Mouse (Mus musculus) 416B (cell line): ENCODE measurements at regions not wholly inside any gene's neighbourhood (a gene's known extent, or its start where the extent isn't known, plus 50 kb on each side); places are given as distances from the start of the nearest gene placed in this dataset.

Source experiments
- DNase-seq: peaks from one replicate; pipeline ENCODE4 v3.0.0; 2011; ENCODE audit warnings: low read depth

- DNase-seq, result no peak
These were observed 583.8 kb upstream of the Brinp3 start for GRCm38 (mm10) chr1:145910637-145911369.

GRCm38 (mm10) chr1:145935798-145936197, 558.8 kb upstream of the Brinp3 start:
- DNase-seq, result no peak

- DNase-seq, result peak; percentile 49
These were observed 536.8 kb upstream of the Brinp3 start for GRCm38 (mm10) chr1:145957762-145958161.

GRCm38 (mm10) chr1:145962303-145962702, 532.3 kb upstream of the Brinp3 start:
- no peak for DNase-seq

- no peak for DNase-seq
These were observed 526.5 kb upstream of the Brinp3 start for GRCm38 (mm10) chr1:145968026-145968425.

GRCm38 (mm10) chr1:145972416-145972815, 522.1 kb upstream of the Brinp3 start:
- DNase-seq, result no peak

GRCm38 (mm10) chr1:146002010-146002409, 492.6 kb upstream of the Brinp3 start:
- DNase-seq, result no peak

- DNase-seq, result no peak
These were observed 479.5 kb upstream of the Brinp3 start for GRCm38 (mm10) chr1:146015075-146015474.

GRCm38 (mm10) chr1:146026660-146027059, 467.9 kb upstream of the Brinp3 start:
- peak; percentile 28 for DNase-seq

- no peak for DNase-seq
These were observed 466.9 kb upstream of the Brinp3 start for GRCm38 (mm10) chr1:146027650-146028049.

- DNase-seq, result peak; percentile 73
These were observed 462.2 kb upstream of the Brinp3 start for GRCm38 (mm10) chr1:146032396-146032795.

- peak; percentile 68 for DNase-seq
These were observed 461.6 kb upstream of the Brinp3 start for GRCm38 (mm10) chr1:146032926-146033325.

- no peak for DNase-seq
These were observed 442.1 kb upstream of the Brinp3 start for GRCm38 (mm10) chr1:146052504-146052903.
